21 mouse cellular contexts compared by ENCODE assay signal in the genomic region with DNA sequence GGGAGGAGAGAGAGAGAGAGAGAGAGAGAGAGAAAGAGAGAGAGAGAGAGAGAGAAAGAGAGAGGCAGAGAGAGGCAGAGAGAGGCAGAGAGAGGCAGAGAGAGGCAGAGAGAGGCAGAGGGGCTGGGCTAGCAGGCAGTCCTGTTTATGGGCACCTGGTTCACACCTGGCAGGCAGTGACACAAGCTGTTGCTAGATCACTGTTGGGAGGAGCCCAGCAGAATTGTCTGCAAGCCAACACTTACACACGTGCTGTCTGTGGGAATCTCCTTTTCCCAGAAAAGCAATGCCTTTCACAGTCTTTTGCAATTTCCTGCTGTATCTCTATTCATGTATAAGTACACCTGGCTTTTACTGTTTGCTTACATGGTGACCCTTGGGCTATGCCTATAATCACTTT.
DNase-seq lines count a peak whose midpoint lies in the region; ATAC-seq and TF ChIP-seq lines count a peak whose summit lies in the region.
"Had no signal": no experiment of that assay in that cellular context is flagged by ENCODE, and none has a peak within 500 bp of the region (broad histone marks: within the 10 kb centered on the region; RNA-seq: fewer than 3 reads in every experiment).

No protein-coding gene starts in this region.

- H3K36me3 ChIP-seq in E14TG2a.4 (ENCODE audit: insufficient read depth, low read length) = peaks cover 7% of the 10 kb centered on the region; the same call in 1 of the 2 replicates
- H3K36me3 ChIP-seq in ES-Bruce4 (ENCODE audit: control insufficient read depth, insufficient read depth, low read length, poor library complexity, severe bottlenecking) = no peaks in the 10 kb centered on the region
- H3K36me3 ChIP-seq: forebrain, embryonic 12.5 days; heart, embryonic 15.5 days; lung, embryonic 15.5 days; midbrain, embryonic 13.5 days had no signal

- no peak overlapping the region for H3K9ac ChIP-seq in ES-Bruce4 (ENCODE audit: low read depth, poor library complexity, severe bottlenecking)
- H3K9ac ChIP-seq: forebrain, embryonic 12.5 days; heart, embryonic 15.5 days; liver, embryonic 14.5 days; lung, embryonic 15.5 days; midbrain, embryonic 13.5 days had no signal

- TF ChIP-seq CTCF in E14TG2a.4 (conservative IDR thresholded peaks at IDR 0.05; ENCODE audit: low read length) (no peak), ES-Bruce4 (IDR thresholded peaks at IDR 0.05; ENCODE audit: low read depth, low read length) (no peak)

- peaks cover 7% of the 10 kb centered on the region for H3K9me3 ChIP-seq in E14TG2a.4 (ENCODE audit: low read length)
- H3K9me3 ChIP-seq in ES-Bruce4 (replicated peaks; ENCODE audit: control insufficient read depth, insufficient read depth, low read length, poor library complexity, severe bottlenecking) = 0 out of 2 replicates have a peak, but pooled peaks cover 2% of the 10 kb centered on the region
- H3K9me3 ChIP-seq: forebrain, embryonic 12.5 days; heart, embryonic 15.5 days; lung, embryonic 15.5 days; midbrain, embryonic 13.5 days had no signal

- ATAC-seq in erythroid progenitor cell, adult 5-6 weeks (replicated peaks; ENCODE audit: low FRiP score, poor library complexity, severe bottlenecking) = no peak
- ATAC-seq: hindbrain, embryonic 16.5 days; midbrain, embryonic 13.5 days had no signal

- H3K27me3 ChIP-seq in E14TG2a.4 (ENCODE audit: insufficient read depth, low read length) (no peaks in the 10 kb centered on the region), ES-Bruce4 (ENCODE audit: control insufficient read depth, insufficient read depth, low read length, poor library complexity, severe bottlenecking) (no peaks in the 10 kb centered on the region)
- H3K27me3 ChIP-seq: forebrain, embryonic 12.5 days; heart, embryonic 15.5 days; lung, embryonic 15.5 days; megakaryocyte, embryonic 14.5 days; midbrain, embryonic 13.5 days had no signal

- H3K27ac ChIP-seq in ES-Bruce4 (ENCODE audit: insufficient read depth, low read length) = peak overlapping the region; percentile 98
- H3K27ac ChIP-seq: forebrain, embryonic 12.5 days; heart, embryonic 15.5 days; left cerebral cortex, adult 2 months; liver, embryonic 14.5 days; lung, embryonic 15.5 days; midbrain, embryonic 13.5 days had no signal

- TF ChIP-seq POLR2A in ES-Bruce4 (IDR thresholded peaks at IDR 0.05; ENCODE audit: insufficient read depth, low read length) = no peak

- TF ChIP-seq EP300 in ES-Bruce4 (IDR thresholded peaks at IDR 0.05; ENCODE audit: insufficient read depth, low read depth, low read length) = peak; percentile 81

- H3K4me3 ChIP-seq in E14TG2a.4 (replicated peaks; ENCODE audit: low read length) (0 out of 2 replicates have a peak overlapping the region, but pooled peaks have one; percentile 1), ES-Bruce4 (ENCODE audit: low read depth, low read length) (no peak overlapping the region)
- H3K4me3 ChIP-seq: forebrain, embryonic 12.5 days; heart, embryonic 15.5 days; left cerebral cortex, adult 2 months; lung, embryonic 15.5 days; megakaryocyte, embryonic 14.5 days; midbrain, embryonic 13.5 days had no signal

- peak; percentile 15 for DNase-seq in heart, adult 11 months
- no peak for DNase-seq in heart, postnatal 4 days
- DNase-seq in cerebellum, postnatal 14 days = peak; percentile 39 to 54
- no peak for DNase-seq in gastrocnemius, adult 18-20 months (ENCODE audit: low spot score)
- DNase-seq: adrenal gland, adult 2 months; kidney, adult 18-20 months; kidney, postnatal 4 days; layer of hippocampus, adult 9-11 months; lung, postnatal 36 days; right cerebral cortex, postnatal 14 days had no signal

- H3K4me1 ChIP-seq in E14TG2a.4 (replicated peaks; ENCODE audit: low read depth, low read length) (peaks cover 65% of the 10 kb centered on the region), ES-Bruce4 (ENCODE audit: control insufficient read depth, insufficient read depth, low read length) (peaks cover 3% of the 10 kb centered on the region)
- H3K4me1 ChIP-seq: forebrain, embryonic 12.5 days; megakaryocyte, embryonic 14.5 days had no signal

Comparison
In these comparisons a context has a peak if more than half of its experiments do, and no peak if none do; other contexts are left out.
1. DNase-seq: peak in heart, adult 11 months (single experiment) and cerebellum, postnatal 14 days (2 of 2); none in heart, postnatal 4 days (single experiment) and gastrocnemius, adult 18-20 months (single experiment).